Mouse (Mus musculus): ENCODE results near the gene Maml3. TPM values are rescaled to one million over a fixed set of nuclear protein-coding genes. Genes with fewer than 3 reads are reported as not detected.

Maml3 gene
- total and polyA plus RNA-seq, 3 experiments, result 0.81 to 1.8 (median 0.98) TPM

DNA sequence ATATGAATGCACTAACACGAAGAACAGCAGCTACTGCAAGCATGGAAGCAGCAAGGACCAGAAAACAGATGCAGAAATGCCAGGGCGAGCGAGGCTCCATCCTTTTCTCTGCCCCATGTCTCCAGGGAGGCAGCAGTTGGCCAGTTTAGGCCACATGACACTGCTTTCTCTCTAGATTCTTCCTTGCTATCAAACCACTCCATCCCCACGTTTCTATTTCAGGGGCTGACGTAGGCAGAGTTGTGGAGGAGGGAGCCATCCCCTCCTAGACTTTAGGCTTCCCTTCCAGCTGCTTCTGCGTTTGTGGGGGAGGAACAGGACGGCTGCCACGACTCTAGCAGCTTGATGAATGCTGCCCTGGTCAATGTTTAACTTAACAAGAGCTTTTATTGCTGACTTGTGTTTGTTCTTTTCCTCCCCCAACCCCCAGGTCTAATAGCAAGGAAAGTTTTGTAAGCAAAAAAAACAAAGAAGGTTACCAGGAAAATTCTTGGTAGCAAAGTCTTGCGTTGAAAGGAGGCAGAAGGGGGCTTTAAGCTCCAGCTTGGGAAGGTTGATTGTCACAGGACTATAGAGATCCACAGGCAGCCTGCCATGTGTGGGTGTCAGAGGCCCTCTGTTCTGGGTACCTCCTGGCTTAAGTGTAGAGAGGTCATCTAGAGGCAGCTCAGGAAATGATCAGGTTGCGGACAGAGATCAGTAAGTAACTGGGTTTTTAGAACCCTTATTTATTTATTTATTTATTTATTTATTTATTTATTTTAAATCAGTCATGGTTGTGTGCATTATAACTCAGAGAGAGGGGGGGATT, 188.6 kb downstream of the Maml3 start:
- no peak overlapping the region for H3K4me2 ChIP-seq (ENCODE audit: insufficient read depth, low read depth, poor library complexity, severe bottlenecking)
- no peaks in the 10 kb centered on the region for H3K79me2 ChIP-seq (replicated peaks; ENCODE audit: control insufficient read depth, extremely low read depth, insufficient read depth, poor library complexity, severe bottlenecking)
- no peak for DNase-seq (ENCODE audit: extremely low read depth)
- H3K4me1 ChIP-seq (ENCODE audit: control insufficient read depth in 1 of 2, insufficient read depth in 2 of 2), result peaks cover 11 to 45% of the 10 kb centered on the region in 2 experiments
- H3K36me3 ChIP-seq (replicated peaks in 1 of 2; ENCODE audit: control insufficient read depth in 1 of 2, insufficient read depth in 1 of 2, low read length in 1 of 2), result no peaks in the 10 kb centered on the region
- H3K27ac ChIP-seq (ENCODE audit: insufficient read depth, low read depth), result no peak overlapping the region
- H3K9ac ChIP-seq (ENCODE audit: insufficient read depth, low read depth), result no peak overlapping the region
- in situ Hi-C loops (cut with MboI; ENCODE audit: low pct_ligation_motif_present, low pct_unique_long_range_greater_than_20kb, low sequenced_read_pairs) (no loop called here), dilution Hi-C loops (cut with MboI; ENCODE audit: extremely low pct_ligation_motif_present, extremely low pct_unique_long_range_greater_than_20kb, low sequenced_read_pairs) (no loop called here)
- peaks cover 4% of the 10 kb centered on the region for H3K9me3 ChIP-seq (replicated peaks; ENCODE audit: low read length)
- H3K4me3 ChIP-seq (replicated peaks in 1 of 3; ENCODE audit: low read depth in 2 of 3, low read length in 2 of 3, poor library complexity in 1 of 3), result no peak overlapping the region
- no peaks in the 10 kb centered on the region for H3K27me3 ChIP-seq (replicated peaks)
- TF ChIP-seq PAX5 (IDR thresholded peaks at IDR 0.05; ENCODE audit: low read length), result no peak
- no peak for TF ChIP-seq MAZ (IDR thresholded peaks at IDR 0.05; ENCODE audit: low read depth, low read length)
- TF ChIP-seq MAFK (IDR thresholded peaks at IDR 0.05; ENCODE audit: insufficient replicate concordance, low read length), result no peak
- no peak for TF ChIP-seq JUND (conservative IDR thresholded peaks at IDR 0.05; ENCODE audit: low read depth, low read length)
- TF ChIP-seq USF2 (conservative IDR thresholded peaks at IDR 0.05; ENCODE audit: low read depth, low read length), result no peak
- no peak for TF ChIP-seq CHD1 (IDR thresholded peaks at IDR 0.05; ENCODE audit: low read depth, low read length)
- no peak for TF ChIP-seq SMC3 (IDR thresholded peaks at IDR 0.05; ENCODE audit: low read depth, low read length)
- TF ChIP-seq IRF4 (IDR thresholded peaks at IDR 0.05; ENCODE audit: low read depth, low read length), result no peak
- no peak for TF ChIP-seq MYC (IDR thresholded peaks at IDR 0.05; ENCODE audit: low read depth, low read length)
- no peak for TF ChIP-seq ZC3H11A (IDR thresholded peaks at IDR 0.05; ENCODE audit: low read depth, low read length)
- no peak for TF ChIP-seq NELFE (IDR thresholded peaks at IDR 0.05; ENCODE audit: low read depth, low read length)
- TF ChIP-seq ZKSCAN1 (IDR thresholded peaks at IDR 0.05; ENCODE audit: borderline replicate concordance, low read depth, low read length), result no peak
- TF ChIP-seq MXI1 (IDR thresholded peaks at IDR 0.05; ENCODE audit: low read depth, low read length), result no peak
- no peak for TF ChIP-seq ELF1 (IDR thresholded peaks at IDR 0.05; ENCODE audit: low read depth, low read length)
- TF ChIP-seq HCFC1 (IDR thresholded peaks at IDR 0.05; ENCODE audit: low read depth, low read length), result no peak
- no peak for TF ChIP-seq TCF12 (IDR thresholded peaks at IDR 0.05; ENCODE audit: low read depth, low read length)
- TF ChIP-seq UBTF (IDR thresholded peaks at IDR 0.05; ENCODE audit: low read depth, low read length), result no peak

DNA sequence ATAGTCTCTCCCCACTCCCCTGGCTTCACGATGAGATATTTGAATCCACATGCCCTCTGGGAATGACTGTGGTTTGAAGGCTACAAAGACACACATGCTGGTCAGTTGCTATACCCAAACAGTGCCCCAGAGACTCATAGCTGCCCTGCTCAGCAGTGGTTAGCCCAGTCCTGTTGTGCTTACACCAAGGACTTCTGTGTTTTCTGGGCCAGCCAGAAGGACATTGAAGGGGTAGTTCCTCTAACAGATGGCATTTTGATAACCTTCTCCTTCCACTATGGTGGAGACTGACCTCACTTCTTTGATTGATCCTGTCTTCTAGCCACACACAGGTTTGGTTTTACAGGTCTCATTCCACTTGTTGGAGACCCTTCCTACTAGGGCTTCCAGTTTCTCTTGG, 189.5 kb downstream of the Maml3 start:
- H3K9me3 ChIP-seq (replicated peaks; ENCODE audit: low read length), result peaks cover 4% of the 10 kb centered on the region
- peaks cover 11 to 45% of the 10 kb centered on the region in 2 experiments for H3K4me1 ChIP-seq (ENCODE audit: control insufficient read depth in 1 of 2, insufficient read depth in 2 of 2)
- dilution Hi-C loops (cut with MboI; ENCODE audit: extremely low pct_ligation_motif_present, extremely low pct_unique_long_range_greater_than_20kb, low sequenced_read_pairs) (no loop called here), in situ Hi-C loops (cut with MboI; ENCODE audit: low pct_ligation_motif_present, low pct_unique_long_range_greater_than_20kb, low sequenced_read_pairs) (no loop called here)
- H3K9ac ChIP-seq (ENCODE audit: insufficient read depth, low read depth), result no peak overlapping the region
- no peaks in the 10 kb centered on the region for H3K79me2 ChIP-seq (replicated peaks; ENCODE audit: control insufficient read depth, extremely low read depth, insufficient read depth, poor library complexity, severe bottlenecking)
- TF ChIP-seq MEF2A (IDR thresholded peaks at IDR 0.05; ENCODE audit: borderline replicate concordance, low read depth, low read length), result no peak
- no peak for TF ChIP-seq MAZ (IDR thresholded peaks at IDR 0.05; ENCODE audit: low read depth, low read length)
- no peak for TF ChIP-seq MAFK (IDR thresholded peaks at IDR 0.05; ENCODE audit: insufficient replicate concordance, low read length)
- TF ChIP-seq NELFE (IDR thresholded peaks at IDR 0.05; ENCODE audit: low read depth, low read length), result no peak
- TF ChIP-seq SMC3 (IDR thresholded peaks at IDR 0.05; ENCODE audit: low read depth, low read length), result no peak
- no peak for TF ChIP-seq CHD1 (IDR thresholded peaks at IDR 0.05; ENCODE audit: low read depth, low read length)
- no peak for TF ChIP-seq POLR2AphosphoS2 (IDR thresholded peaks at IDR 0.05; ENCODE audit: low read depth, low read length)
- no peak for TF ChIP-seq NRF1 (IDR thresholded peaks at IDR 0.05; ENCODE audit: low read depth, low read length)
- no peak for TF ChIP-seq JUND (conservative IDR thresholded peaks at IDR 0.05; ENCODE audit: low read depth, low read length)
- TF ChIP-seq MXI1 (IDR thresholded peaks at IDR 0.05; ENCODE audit: low read depth, low read length), result no peak
- no peak for TF ChIP-seq HCFC1 (IDR thresholded peaks at IDR 0.05; ENCODE audit: low read depth, low read length)
- no peak for TF ChIP-seq ZNF384 (IDR thresholded peaks at IDR 0.05; ENCODE audit: low read depth, low read length)
- H3K36me3 ChIP-seq (replicated peaks in 1 of 2; ENCODE audit: control insufficient read depth in 1 of 2, insufficient read depth in 1 of 2, low read length in 1 of 2), result no peaks in the 10 kb centered on the region
- H3K4me3 ChIP-seq (replicated peaks in 1 of 3; ENCODE audit: low read depth in 2 of 3, low read length in 2 of 3, poor library complexity in 1 of 3), result no peak overlapping the region
- DNase-seq (ENCODE audit: extremely low read depth), result no peak
- no peak overlapping the region for H3K27ac ChIP-seq (ENCODE audit: insufficient read depth, low read depth)
- no peak overlapping the region for H3K4me2 ChIP-seq (ENCODE audit: insufficient read depth, low read depth, poor library complexity, severe bottlenecking)
- H3K27me3 ChIP-seq (replicated peaks), result no peaks in the 10 kb centered on the region

Data from CH12.LX (cell line).